In genomic region chr11:31842171-31842959, GRCm38 (mm10) we compare ENCODE assay signal across 21 mouse cellular contexts. TPM values are rescaled to one million over a fixed set of nuclear protein-coding genes. Genes with fewer than 3 reads are reported as not detected.
DNase-seq lines count a peak whose midpoint lies in the region; ATAC-seq and TF ChIP-seq lines count a peak whose summit lies in the region.
"Had no signal": no experiment of that assay in that cellular context is flagged by ENCODE, and none has a peak within 500 bp of the region (broad histone marks: within the 10 kb centered on the region; RNA-seq: fewer than 3 reads in every experiment).

No protein-coding gene starts in this region.

- H3K27ac ChIP-seq in heart, embryonic 10.5 days: peak overlapping the region; percentile 79; the same call in 1 of the 2 replicates
- peak overlapping the region; percentile 10; the same call in 1 of the 2 replicates for H3K27ac ChIP-seq in kidney, postnatal 0 days
- H3K27ac ChIP-seq in embryonic fibroblast, embryonic 13.5 days (ENCODE audit: insufficient read depth, low read length): 0 out of 2 replicates have a peak overlapping the region, but pooled peaks have one; percentile 13
- peak overlapping the region; percentile 99 for H3K27ac ChIP-seq in liver, embryonic 14.5 days
- H3K27ac ChIP-seq: forebrain, embryonic 15.5 days; hindbrain, postnatal 0 days; midbrain, embryonic 15.5 days had no signal

- H3K27me3 ChIP-seq in heart, embryonic 10.5 days (ENCODE audit: insufficient read depth, poor library complexity, severe bottlenecking): no peaks in the 10 kb centered on the region
- no peaks in the 10 kb centered on the region for H3K27me3 ChIP-seq in kidney, postnatal 0 days (ENCODE audit: insufficient read depth, low read length)
- no peaks in the 10 kb centered on the region for H3K27me3 ChIP-seq in liver, embryonic 14.5 days (ENCODE audit: control insufficient read depth, insufficient read depth, low read length)
- H3K27me3 ChIP-seq: forebrain, embryonic 15.5 days; megakaryocyte, embryonic 14.5 days; midbrain, embryonic 15.5 days; Patski had no signal

- no peak for DNase-seq in heart, embryonic 10.5 days (ENCODE audit: low spot score)
- no peak for DNase-seq in heart, adult 18-20 months
- DNase-seq in kidney, postnatal 0 days (ENCODE audit: low spot score): peak; percentile 72
- no peak for DNase-seq in kidney, postnatal 10 days
- DNase-seq in liver, embryonic 14.5 days (ENCODE audit: low read depth in 3 of 3, low spot score in 3 of 3): no peak
- DNase-seq in cerebellum, adult 11 months: no peak
- DNase-seq in lung, postnatal 4 days: no peak
- DNase-seq: adrenal gland, adult 8-10 months; cerebellum, adult 9-11 months; heart, postnatal 4 days; lung, adult 18-20 months; lung, postnatal 14 days; retina, postnatal 1 day; thymus, postnatal 25 days had no signal

- TF ChIP-seq CTCF in kidney, postnatal 0 days (IDR thresholded peaks at IDR 0.05; ENCODE audit: low read depth): no peak
- TF ChIP-seq CTCF in embryonic fibroblast, embryonic 13.5 days (IDR thresholded peaks at IDR 0.05; ENCODE audit: borderline replicate concordance, insufficient read depth, low read length): no peak
- no peak for TF ChIP-seq CTCF in liver, embryonic 14.5 days (IDR thresholded peaks at IDR 0.05; ENCODE audit: low read depth)

- H3K36me3 ChIP-seq in heart, embryonic 10.5 days: no peaks in the 10 kb centered on the region
- no peaks in the 10 kb centered on the region for H3K36me3 ChIP-seq in kidney, postnatal 0 days (ENCODE audit: insufficient read depth, low read length)
- no peaks in the 10 kb centered on the region for H3K36me3 ChIP-seq in liver, embryonic 14.5 days (replicated peaks; ENCODE audit: control insufficient read depth, insufficient read depth, low read depth)
- H3K36me3 ChIP-seq: forebrain, embryonic 15.5 days; midbrain, embryonic 15.5 days had no signal

- no peak overlapping the region for H3K4me3 ChIP-seq in heart, embryonic 10.5 days
- H3K4me3 ChIP-seq in kidney, postnatal 0 days (replicated peaks; ENCODE audit: low read depth, low read length): no peak overlapping the region
- H3K4me3 ChIP-seq in embryonic fibroblast, embryonic 13.5 days (ENCODE audit: insufficient read depth, low read length): no peak overlapping the region
- H3K4me3 ChIP-seq in liver, embryonic 14.5 days (ENCODE audit: insufficient read depth in 1 of 2, low read depth in 2 of 2, low read length in 2 of 2): no peak overlapping the region
- H3K4me3 ChIP-seq: forebrain, embryonic 15.5 days; midbrain, embryonic 15.5 days had no signal

- H3K4me1 ChIP-seq in heart, embryonic 10.5 days: peaks cover 35% of the 10 kb centered on the region
- H3K4me1 ChIP-seq in kidney, postnatal 0 days (replicated peaks; ENCODE audit: insufficient read depth, low read length): no peaks in the 10 kb centered on the region
- peaks cover 8% of the 10 kb centered on the region for H3K4me1 ChIP-seq in embryonic fibroblast, embryonic 13.5 days (ENCODE audit: control insufficient read depth, insufficient read depth, low read length)
- H3K4me1 ChIP-seq in liver, embryonic 14.5 days (replicated peaks; ENCODE audit: control insufficient read depth in 2 of 2, insufficient read depth in 2 of 2, low read length in 1 of 2): peaks cover 61 to 82% of the 10 kb centered on the region in 2 experiments

- TF ChIP-seq POLR2A in embryonic fibroblast, embryonic 13.5 days (IDR thresholded peaks at IDR 0.05; ENCODE audit: low read depth, low read length): no peak

- no peak overlapping the region for H3K4me2 ChIP-seq in kidney, postnatal 0 days (ENCODE audit: low read length)
- peak overlapping the region; percentile 28; the same call in 1 of the 2 replicates for H3K4me2 ChIP-seq in liver, embryonic 14.5 days (ENCODE audit: low read depth)
- H3K4me2 ChIP-seq: forebrain, embryonic 15.5 days; midbrain, embryonic 15.5 days had no signal

- ATAC-seq in kidney, postnatal 0 days (replicated peaks; ENCODE audit: low FRiP score, low read depth): no peak
- no peak for ATAC-seq in liver, embryonic 14.5 days (ENCODE audit: insufficient read depth)
- ATAC-seq: CD4-positive, CD25-positive, alpha-beta regulatory T cell, adult 4 months; forebrain, embryonic 15.5 days; hindbrain, postnatal 0 days; midbrain, embryonic 15.5 days; Patski had no signal

- H3K9me3 ChIP-seq in heart, embryonic 10.5 days: no peaks in the 10 kb centered on the region
- no peaks in the 10 kb centered on the region for H3K9me3 ChIP-seq in kidney, postnatal 0 days (replicated peaks; ENCODE audit: low read length)
- no peaks in the 10 kb centered on the region for H3K9me3 ChIP-seq in liver, embryonic 14.5 days (ENCODE audit: control insufficient read depth, low read length)
- H3K9me3 ChIP-seq: forebrain, embryonic 15.5 days; megakaryocyte, embryonic 14.5 days; midbrain, embryonic 15.5 days had no signal

- TF ChIP-seq EP300 in liver, embryonic 14.5 days (IDR thresholded peaks at IDR 0.05; ENCODE audit: low read depth): no peak

- H3K9ac ChIP-seq in kidney, postnatal 0 days (ENCODE audit: low read depth, low read length): no peak overlapping the region
- H3K9ac ChIP-seq in liver, embryonic 14.5 days (replicated peaks): peak overlapping the region; percentile 74
- H3K9ac ChIP-seq: forebrain, embryonic 15.5 days; midbrain, embryonic 15.5 days had no signal

- WGBS in heart, embryonic 10.5 days: 88% methylated on average over 5 of the region's 5 CpGs
- WGBS in kidney, postnatal 0 days: 75% methylated on average over 5 of the region's 5 CpGs
- 73% methylated on average over 5 of the region's 5 CpGs for WGBS in liver, embryonic 14.5 days (ENCODE audit: insufficient replicate concordance)

RNA-seq across cellular contexts. Expression of gene Cpeb4, which starts 29.6 kb away (rescaled TPM):
- 5.4 and 8.3 TPM in 2 replicates for polyA plus RNA-seq in heart, embryonic 10.5 days (2016; fragmentation: Nextera tagmentation; extraction: Ambion mirVana)
- 100 to 1,000 TPM; 103 to 109 TPM for total RNA-seq in heart, adult 18-20 months (2021)
- polyA plus RNA-seq in kidney, postnatal 0 days (2015; fragmentation: Nextera tagmentation; extraction: Ambion mirVana): 6.1 and 6.7 TPM in 2 replicates
- polyA plus RNA-seq in embryonic fibroblast, embryonic 13.5 days (2011; ENCODE audit: insufficient read length, low read depth, missing spikeins): 19.5 and 21.8 TPM in 2 replicates
- 21.5 and 25.1 TPM in 2 replicates for polyA plus RNA-seq in liver, embryonic 14.5 days (2012; rRNA removed)
- 28.7 and 29.4 TPM in 2 replicates for polyA plus RNA-seq in liver, embryonic 14.5 days (2014; fragmentation: Nextera tagmentation; extraction: Ambion mirVana)

Comparison
In these comparisons a context has a peak if more than half of its experiments do, and no peak if none do; other contexts are left out.
1. H3K27ac ChIP-seq: peak in every context shown above with its lines; median percentile 99 in liver, embryonic 14.5 days; 79 in heart, embryonic 10.5 days; 13 in embryonic fibroblast, embryonic 13.5 days; 10 in kidney, postnatal 0 days.